Mouse (Mus musculus): ENCODE measurements at regions not wholly inside any gene's neighbourhood (a gene's known extent, or its start where the extent isn't known, plus 50 kb on each side); places are given as distances from the start of the nearest gene placed in this dataset.

DNA sequence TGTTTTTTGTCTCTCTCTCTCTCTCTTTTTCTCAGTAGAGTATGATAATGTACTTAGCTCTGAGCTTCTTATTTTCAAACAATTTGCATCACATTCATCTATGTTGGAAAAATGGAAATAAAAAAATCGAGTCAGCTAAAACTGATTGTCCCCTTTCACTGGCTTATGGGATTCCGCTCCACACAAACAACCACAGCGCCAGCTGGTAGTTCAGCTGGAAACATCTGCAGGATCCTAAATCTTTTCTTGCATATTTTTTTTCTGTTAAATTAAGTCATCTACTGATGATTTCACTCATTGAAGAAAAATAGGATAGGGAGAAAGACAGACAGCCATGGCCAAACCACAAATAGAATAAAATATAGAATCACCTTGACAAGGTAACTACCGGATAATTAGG is 414.8 kb downstream of the Ets1 start:
- TF ChIP-seq GATA1 (IDR thresholded peaks at IDR 0.05; ENCODE audit: borderline replicate concordance, low read length) (no peak), FLI1 (IDR thresholded peaks at IDR 0.05; ENCODE audit: low read length) (no peak)
